Mouse (Mus musculus): ENCODE results near the gene Atp5l. TPM values are rescaled to one million over a fixed set of nuclear protein-coding genes. Genes with fewer than 3 reads are reported as not detected.

Atp5l gene
- polyA plus RNA-seq, 1 experiment, result 150 TPM

DNA sequence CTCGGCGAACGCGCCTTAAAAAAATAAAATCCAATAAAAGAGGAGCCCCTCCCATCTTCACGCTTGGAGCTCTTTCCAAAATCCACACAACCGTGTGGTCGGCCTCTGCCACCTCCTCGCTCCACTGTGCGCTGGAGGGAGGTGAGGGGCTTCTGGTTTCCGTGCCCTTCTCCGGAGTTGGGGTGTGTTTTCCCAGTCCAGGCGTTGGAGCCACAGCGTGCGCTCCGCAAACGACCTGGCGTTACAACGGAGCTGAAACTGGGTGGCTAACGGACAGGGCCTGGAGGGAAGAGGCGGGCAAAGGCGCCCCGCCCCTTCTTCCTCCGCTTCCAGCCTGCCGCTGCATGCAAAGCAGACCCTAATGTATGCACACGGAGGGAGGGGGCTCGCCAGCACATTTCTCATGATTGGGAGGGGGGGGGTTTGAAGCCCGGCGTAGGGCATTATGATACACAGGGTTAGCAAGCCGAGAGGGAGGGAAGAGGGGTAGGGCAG lies 38.6 kb downstream of the Atp5l start:
- under 1% methylated on average over 29 of the region's 29 CpGs for WGBS
- peak overlapping the region; percentile 68 for H3K4me3 ChIP-seq (replicated peaks; ENCODE audit: extremely low read depth, low read depth, low read length)
- no peak for TF ChIP-seq CTCF (IDR thresholded peaks at IDR 0.05; ENCODE audit: insufficient read depth, low read length)
- TF ChIP-seq POLR2A (IDR thresholded peaks at IDR 0.05; ENCODE audit: borderline replicate concordance, extremely low read depth, low read depth, low read length), result peak; percentile 66; the same call in 1 of the 2 replicates
- peaks cover 16% of the 10 kb centered on the region for H3K4me1 ChIP-seq (ENCODE audit: control insufficient read depth, insufficient read depth, low read length)
- peak; percentile 72 for DNase-seq

DNA sequence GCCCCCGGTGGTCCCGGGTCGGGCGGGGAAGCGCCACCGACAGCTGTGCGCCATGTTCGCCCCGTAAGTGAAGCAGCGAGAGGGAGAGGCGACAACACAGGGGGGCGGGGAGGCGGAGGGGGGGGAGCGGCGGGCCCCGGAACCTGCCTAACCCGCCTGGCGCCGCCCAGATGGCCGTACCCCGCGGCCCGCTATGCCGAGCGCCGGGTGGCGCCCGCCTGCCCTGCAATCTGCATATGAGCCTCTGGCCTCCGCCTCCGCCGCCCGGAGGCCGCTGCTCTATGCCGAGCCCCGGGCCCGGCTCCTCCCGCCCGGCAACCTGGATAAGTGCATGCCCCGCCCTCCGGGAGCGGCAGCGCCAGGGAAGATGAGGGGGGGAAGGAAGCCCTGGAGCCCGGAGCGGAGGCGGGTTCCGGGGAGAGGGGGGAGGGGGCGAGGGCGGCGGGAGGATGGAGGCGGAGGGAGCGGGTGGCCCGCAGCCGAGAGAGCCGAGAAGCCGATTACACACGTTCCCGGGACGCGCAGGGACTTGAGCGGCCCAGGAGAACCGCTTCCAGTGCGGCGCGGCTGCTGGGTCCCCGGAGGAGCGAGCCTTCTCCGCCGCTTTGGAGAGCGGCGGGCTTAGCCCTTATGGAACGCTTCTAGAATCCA lies 39.2 kb downstream of the Atp5l start, which contains the start of gene Kmt2a:
Gene Kmt2a (minus strand): TSS at position 76 of the 651 bp plus-strand sequence.
- H3K4me1 ChIP-seq (ENCODE audit: control insufficient read depth, insufficient read depth, low read length), result peaks cover 16% of the 10 kb centered on the region
- peak; percentile 99 for DNase-seq
- TF ChIP-seq CTCF (IDR thresholded peaks at IDR 0.05; ENCODE audit: insufficient read depth, low read length), result no peak
- TF ChIP-seq POLR2A (IDR thresholded peaks at IDR 0.05; ENCODE audit: borderline replicate concordance, extremely low read depth, low read depth, low read length), result peak; percentile 60; the same call in 1 of the 2 replicates
- peak within 1 kb of the TSS; percentile 72 for H3K4me3 ChIP-seq (replicated peaks; ENCODE audit: extremely low read depth, low read depth, low read length)
- under 1% methylated on average over 41 of the region's 71 CpGs for WGBS

DNA sequence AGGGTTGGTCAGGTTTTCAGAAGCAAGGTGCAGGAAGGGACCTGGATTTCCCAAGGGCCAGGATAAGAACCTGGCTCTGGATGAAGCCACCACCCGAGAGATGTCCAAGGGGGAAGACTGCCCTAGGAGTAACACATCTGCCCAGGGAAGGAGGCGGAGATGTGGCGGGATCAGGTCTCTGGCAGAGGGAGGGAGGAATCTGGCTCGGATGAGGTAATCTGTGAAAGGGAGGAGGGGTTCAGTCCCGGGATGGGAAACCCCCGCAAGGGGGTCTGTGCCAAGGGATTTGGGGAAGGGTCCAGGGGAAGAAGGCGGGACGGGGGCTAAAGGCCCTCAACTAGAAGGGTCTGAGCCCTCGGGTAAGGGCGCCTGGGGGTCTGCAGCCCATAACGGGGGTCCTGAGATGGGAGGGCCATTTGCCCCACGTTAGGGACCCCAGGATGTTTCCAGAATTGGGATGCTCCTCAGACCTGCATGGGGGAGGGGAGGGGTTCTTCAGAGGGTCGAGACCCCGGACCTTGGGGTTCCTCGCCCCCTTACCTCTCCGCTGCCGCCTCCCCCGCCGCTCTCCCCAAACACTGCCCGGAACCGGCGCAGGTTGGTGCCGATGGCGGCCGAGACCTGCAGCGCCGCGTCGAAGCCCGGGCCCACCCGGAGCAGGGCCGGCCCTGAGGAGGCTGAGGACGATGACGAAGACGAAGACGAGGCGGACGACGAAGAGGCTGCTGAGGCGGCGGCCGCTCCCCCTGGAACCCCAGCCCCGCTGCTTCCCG lies 40.0 kb downstream of the Atp5l start:
- Histone ChIP-seq H3K4me3 (replicated peaks; ENCODE audit: extremely low read depth, low read depth, low read length) (peak overlapping the region; percentile 72), H3K4me1 (ENCODE audit: control insufficient read depth, insufficient read depth, low read length) (peaks cover 18% of the 10 kb centered on the region)
- TF ChIP-seq POLR2A (IDR thresholded peaks at IDR 0.05; ENCODE audit: borderline replicate concordance, extremely low read depth, low read depth, low read length), result no peak
- TF ChIP-seq CTCF (IDR thresholded peaks at IDR 0.05; ENCODE audit: insufficient read depth, low read length), result no peak
- WGBS, result under 1% methylated on average over 44 of the region's 44 CpGs
- DNase-seq, result no peak

DNA sequence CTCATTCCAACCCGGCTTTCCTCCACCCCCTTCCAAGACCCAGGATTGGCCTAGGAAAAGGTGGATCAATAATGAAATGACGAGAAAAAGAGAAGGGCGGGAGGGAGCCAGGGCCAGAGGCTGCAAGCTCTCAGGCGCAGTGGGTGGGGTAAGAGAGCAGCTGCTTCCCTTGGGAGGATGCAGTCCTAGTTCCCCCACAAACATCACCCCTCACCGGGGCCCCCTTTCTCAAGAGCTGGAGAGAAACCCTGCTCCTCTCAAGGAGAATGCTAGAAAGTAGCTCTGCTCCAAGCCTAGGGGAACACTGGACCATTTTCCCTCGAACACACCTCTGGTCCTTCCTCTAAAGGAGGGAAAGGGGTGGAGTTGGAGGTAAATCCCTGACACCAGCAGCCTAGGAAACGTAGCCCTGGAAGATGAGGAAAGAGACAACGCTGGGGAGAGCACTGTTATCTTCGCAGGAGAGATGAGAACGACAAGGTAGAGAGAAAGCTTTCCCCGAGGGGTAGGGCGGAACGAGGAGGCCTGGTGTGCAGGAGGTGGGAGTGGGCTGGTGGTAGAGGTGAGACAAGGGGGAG lies 40.8 kb downstream of the Atp5l start:
- TF ChIP-seq CTCF (IDR thresholded peaks at IDR 0.05; ENCODE audit: insufficient read depth, low read length) (no peak), POLR2A (IDR thresholded peaks at IDR 0.05; ENCODE audit: borderline replicate concordance, extremely low read depth, low read depth, low read length) (no peak)
- Histone ChIP-seq H3K4me1 (ENCODE audit: control insufficient read depth, insufficient read depth, low read length) (peaks cover 20% of the 10 kb centered on the region), H3K4me3 (replicated peaks; ENCODE audit: extremely low read depth, low read depth, low read length) (peak overlapping the region; percentile 72)
- WGBS, result 1% methylated on average over 13 of the region's 13 CpGs
- DNase-seq, result peak; percentile 14

DNA sequence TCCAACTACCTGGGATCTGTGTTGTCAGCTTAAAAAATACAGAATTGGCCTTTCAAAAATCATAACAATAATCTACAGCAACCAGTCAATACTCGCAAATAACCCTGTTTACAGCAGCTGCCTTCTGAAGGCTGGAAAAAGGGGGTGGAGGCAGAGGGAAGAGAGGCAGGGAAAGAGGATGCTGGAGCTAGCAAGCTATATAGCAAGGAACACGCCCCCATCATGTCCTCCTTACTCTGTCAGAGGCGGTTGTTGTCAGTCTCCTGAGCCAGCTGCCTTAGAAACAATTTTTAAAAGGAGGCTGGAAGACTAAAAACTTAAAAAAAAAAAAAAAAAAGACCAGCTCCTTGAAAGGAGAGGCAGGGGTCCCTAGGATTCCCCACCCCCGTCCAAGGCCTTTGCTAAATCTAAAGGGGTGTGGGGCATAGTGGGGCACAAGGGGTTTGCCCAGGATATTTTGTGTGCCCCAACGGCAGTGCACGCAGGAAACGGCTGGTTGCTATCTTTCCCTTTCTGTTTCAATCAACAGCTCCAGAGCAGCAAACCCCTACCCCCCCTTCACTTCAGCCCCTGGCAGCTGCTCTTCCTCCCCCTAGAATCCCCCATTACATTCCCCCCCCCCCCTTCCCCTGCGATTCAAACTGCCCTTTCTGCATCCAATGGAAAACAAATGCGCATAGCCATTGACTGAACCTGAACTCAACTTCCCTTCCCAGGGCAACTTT lies 41.6 kb downstream of the Atp5l start:
- no peak for DNase-seq
- Histone ChIP-seq H3K4me3 (replicated peaks; ENCODE audit: extremely low read depth, low read depth, low read length) (peak overlapping the region; percentile 6), H3K4me1 (ENCODE audit: control insufficient read depth, insufficient read depth, low read length) (peaks cover 20% of the 10 kb centered on the region)
- TF ChIP-seq CTCF (IDR thresholded peaks at IDR 0.05; ENCODE audit: insufficient read depth, low read length) (no peak), POLR2A (IDR thresholded peaks at IDR 0.05; ENCODE audit: borderline replicate concordance, extremely low read depth, low read depth, low read length) (no peak)
- 15% methylated on average over 9 of the region's 9 CpGs for WGBS

DNA sequence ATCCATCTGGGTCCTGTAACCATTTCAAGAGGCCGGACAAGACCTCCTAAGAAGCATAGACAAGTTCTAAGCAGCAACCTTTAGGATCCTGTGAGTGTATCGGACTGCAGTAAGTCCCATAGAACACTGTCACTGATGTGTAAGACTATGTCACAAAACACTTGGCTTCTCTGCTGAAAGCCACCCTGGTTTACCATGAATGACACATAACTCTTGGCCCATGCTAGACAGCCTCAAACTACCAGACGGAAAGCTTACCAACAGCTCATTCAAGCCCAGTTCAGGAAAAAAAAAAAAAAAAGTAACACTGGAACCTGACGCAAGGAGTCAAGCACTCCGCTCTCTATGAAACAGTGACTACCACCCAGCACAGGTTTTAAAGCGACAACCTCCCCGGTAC lies 42.9 kb downstream of the Atp5l start:
- TF ChIP-seq CTCF (IDR thresholded peaks at IDR 0.05; ENCODE audit: insufficient read depth, low read length) (no peak), POLR2A (IDR thresholded peaks at IDR 0.05; ENCODE audit: borderline replicate concordance, extremely low read depth, low read depth, low read length) (no peak)
- DNase-seq, result no peak
- H3K4me3 ChIP-seq (replicated peaks; ENCODE audit: extremely low read depth, low read depth, low read length), result no peak overlapping the region
- 73% methylated on average over 7 of the region's 7 CpGs for WGBS
- H3K4me1 ChIP-seq (ENCODE audit: control insufficient read depth, insufficient read depth, low read length), result peaks cover 20% of the 10 kb centered on the region

DNA sequence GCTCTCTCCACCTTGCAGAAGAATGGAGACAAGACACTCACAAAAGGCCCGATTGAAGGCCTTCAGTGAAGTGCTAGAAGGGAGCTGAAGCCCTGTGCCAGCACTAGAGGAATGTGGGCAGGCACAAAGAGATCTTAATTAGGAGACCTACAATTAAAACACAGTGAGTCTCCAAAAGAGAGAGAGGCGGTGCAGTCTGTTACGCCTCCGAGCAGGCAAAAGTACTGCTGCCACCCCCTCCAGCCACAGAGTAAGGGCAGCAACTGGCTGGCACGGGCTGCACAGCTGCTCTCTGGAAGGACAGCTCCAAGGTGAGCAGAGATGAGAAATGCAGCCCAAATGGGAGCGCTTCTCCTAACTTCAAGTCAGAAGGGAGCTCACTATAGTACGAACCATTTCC lies 45.1 kb downstream of the Atp5l start:
- TF ChIP-seq POLR2A (IDR thresholded peaks at IDR 0.05; ENCODE audit: borderline replicate concordance, extremely low read depth, low read depth, low read length) (no peak), CTCF (IDR thresholded peaks at IDR 0.05; ENCODE audit: insufficient read depth, low read length) (no peak)
- no peak for DNase-seq
- Histone ChIP-seq H3K4me3 (replicated peaks; ENCODE audit: extremely low read depth, low read depth, low read length) (no peak overlapping the region), H3K4me1 (ENCODE audit: control insufficient read depth, insufficient read depth, low read length) (peaks cover 24% of the 10 kb centered on the region)
- 61% methylated on average over 7 of the region's 7 CpGs for WGBS

DNA sequence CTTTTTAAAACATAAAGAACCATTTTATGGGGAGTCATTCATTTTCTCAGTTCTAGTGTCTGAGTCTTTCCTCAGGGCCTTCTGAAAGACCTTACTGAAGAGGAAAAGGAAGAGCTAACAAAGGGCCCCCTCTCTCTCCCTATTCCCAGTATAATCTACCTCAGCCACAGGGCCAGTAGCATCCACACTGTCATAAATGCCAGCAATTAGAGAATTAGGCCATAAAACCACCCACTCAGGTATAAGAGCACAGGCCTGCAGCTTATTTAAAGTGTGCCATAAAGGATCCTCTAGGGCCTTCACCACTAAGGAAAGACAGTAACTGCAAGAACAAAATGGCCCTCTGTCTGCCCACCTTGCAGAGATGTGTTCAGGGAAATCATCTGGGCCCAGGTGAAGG lies 46.3 kb downstream of the Atp5l start:
- DNase-seq, result no peak
- Histone ChIP-seq H3K4me3 (replicated peaks; ENCODE audit: extremely low read depth, low read depth, low read length) (no peak overlapping the region), H3K4me1 (ENCODE audit: control insufficient read depth, insufficient read depth, low read length) (peaks cover 17% of the 10 kb centered on the region)
- no peak for TF ChIP-seq CTCF (IDR thresholded peaks at IDR 0.05; ENCODE audit: insufficient read depth, low read length)
- TF ChIP-seq POLR2A (IDR thresholded peaks at IDR 0.05; ENCODE audit: borderline replicate concordance, extremely low read depth, low read depth, low read length), result no peak

DNA sequence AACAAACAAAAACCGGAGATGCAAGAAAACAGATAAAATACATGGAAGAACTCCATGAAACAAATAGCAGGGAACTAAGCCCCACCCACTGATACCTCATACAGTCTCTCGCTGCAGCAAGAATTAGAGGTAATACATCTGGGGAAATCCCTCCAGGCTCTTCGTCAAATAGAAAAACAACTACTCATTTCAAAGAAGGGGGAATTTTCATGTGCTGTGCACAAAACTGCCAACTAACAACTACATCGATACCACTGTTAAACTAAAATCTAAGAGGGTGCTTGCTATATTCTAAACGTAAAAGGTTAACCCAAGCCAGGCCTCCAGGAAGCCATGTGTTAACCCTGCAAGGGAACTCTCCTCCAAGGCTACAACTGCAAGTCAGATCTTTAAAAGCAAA lies 46.9 kb downstream of the Atp5l start:
- Histone ChIP-seq H3K4me3 (replicated peaks; ENCODE audit: extremely low read depth, low read depth, low read length) (no peak overlapping the region), H3K4me1 (ENCODE audit: control insufficient read depth, insufficient read depth, low read length) (peaks cover 18% of the 10 kb centered on the region)
- WGBS, result 33% methylated on average over 5 of the region's 5 CpGs
- no peak for DNase-seq
- no peak for TF ChIP-seq POLR2A (IDR thresholded peaks at IDR 0.05; ENCODE audit: borderline replicate concordance, extremely low read depth, low read depth, low read length)
- TF ChIP-seq CTCF (IDR thresholded peaks at IDR 0.05; ENCODE audit: insufficient read depth, low read length), result no peak

Measured in lung, adult 2 months (tissue).